Mouse (Mus musculus) telencephalon, adult 2 months (tissue): Measurements from ENCODE around the gene Vamp3.
A peak's percentile ranks its signal among the peaks of the same experiment; 100 is the strongest.
"Not testable (repeated sequence)": the region's sequence is repeated elsewhere in the genome, so short reads cannot be mapped to it uniquely, and the experiment has no call there.

Experiments used
- DNase-seq: peaks from one replicate; pipeline ENCODE4 v3.0.0-alpha.2; 2011; ENCODE audit warnings: low read depth, low spot score

The Vamp3 gene

GRCm38 (mm10) chr4:151044944-151045570 lies 12.7 kb downstream of the Vamp3 start:
- peak; percentile 82 for DNase-seq

- peak; percentile 93 for DNase-seq
These were observed 13.5 kb downstream of the Vamp3 start, which contains the start of gene Per3 for GRCm38 (mm10) chr4:151044037-151044943. Gene Per3 (minus strand): TSS chr4:151044665.

GRCm38 (mm10) chr4:151043281-151043680 lies 14.5 kb downstream of the Vamp3 start:
- DNase-seq, result no peak

- DNase-seq, result peak; percentile 80
These were observed 16.3 kb downstream of the Vamp3 start for GRCm38 (mm10) chr4:151041506-151041905.

GRCm38 (mm10) chr4:151037800-151038199 lies 20.0 kb downstream of the Vamp3 start:
- no peak for DNase-seq

- no peak for DNase-seq
These were observed 21.2 kb downstream of the Vamp3 start for GRCm38 (mm10) chr4:151036521-151036920.

GRCm38 (mm10) chr4:151027001-151027400 lies 30.8 kb downstream of the Vamp3 start:
- no peak for DNase-seq

GRCm38 (mm10) chr4:151024152-151024551 lies 33.6 kb downstream of the Vamp3 start:
- DNase-seq, result no peak

GRCm38 (mm10) chr4:151017356-151017755 lies 40.4 kb downstream of the Vamp3 start:
- DNase-seq, result not testable (repeated sequence)

- DNase-seq, result no peak
These were observed 41.8 kb downstream of the Vamp3 start for GRCm38 (mm10) chr4:151015946-151016345.

- DNase-seq, result no peak
These were observed 47.4 kb downstream of the Vamp3 start for GRCm38 (mm10) chr4:151010316-151010715.

- DNase-seq, result no peak
These were observed 50.8 kb downstream of the Vamp3 start for GRCm38 (mm10) chr4:151006945-151007344.

- no peak for DNase-seq
These were observed 52.0 kb downstream of the Vamp3 start for GRCm38 (mm10) chr4:151005656-151006318.

GRCm38 (mm10) chr4:151001397-151001796 lies 56.4 kb downstream of the Vamp3 start:
- DNase-seq, result no peak

- no peak for DNase-seq
These were observed 59.1 kb downstream of the Vamp3 start for GRCm38 (mm10) chr4:150998626-150999025.
